Mouse (Mus musculus) C2C12 (cell line): ENCODE results near the gene Pigs. TPM values are rescaled to one million over a fixed set of nuclear protein-coding genes. Genes with fewer than 3 reads are reported as not detected.

Experiments used
- H3K27me3 ChIP-seq: one replicate; pipeline ENCODE4 v1.6.1; 2011; ENCODE audit not compliant: control insufficient read depth, insufficient read depth, insufficient read length
- H3K36me3 ChIP-seq: one replicate; pipeline ENCODE4 v1.6.1; 2011; ENCODE audit not compliant: control insufficient read depth, insufficient read depth
- H3K4me3 ChIP-seq: one replicate; pipeline ENCODE4 v1.5.1; 2011; ENCODE audit warnings: mild to moderate bottlenecking, control low read depth; ENCODE audit not compliant: poor library complexity, insufficient read depth, severe bottlenecking
- H3K79me2 ChIP-seq: one replicate; pipeline ENCODE4 v1.6.1; 2011; ENCODE audit not compliant: control insufficient read depth, insufficient read depth
- H3K79me3 ChIP-seq: one replicate; pipeline ENCODE4 v1.6.1; 2011; ENCODE audit warnings: low read depth, control low read depth
- H3ac ChIP-seq: one replicate; pipeline ENCODE3; 2011; ENCODE audit warnings: low read depth; ENCODE audit not compliant: control insufficient read depth, insufficient read length
- CEBPB ChIP-seq: IDR thresholded peaks from one replicate; pipeline ENCODE4 v1.6.1; 2011; ENCODE audit warnings: low read depth, mild to moderate bottlenecking, control low read depth, moderate library complexity
- CTCF ChIP-seq: IDR thresholded peaks from one replicate; pipeline ENCODE4 v1.5.1; 2011; ENCODE audit not compliant: control insufficient read depth, insufficient read depth, insufficient read length
- FOSL1 ChIP-seq: IDR thresholded peaks from one replicate; pipeline ENCODE4 v1.8.0; 2011; ENCODE audit warnings: mild to moderate bottlenecking, low read length; ENCODE audit not compliant: poor library complexity, insufficient read depth, severe bottlenecking
- MAX ChIP-seq: IDR thresholded peaks from one replicate; pipeline ENCODE4 v1.6.1; 2011; ENCODE audit warnings: mild to moderate bottlenecking, control low read depth
- MYOD1 ChIP-seq: IDR thresholded peaks from one replicate; pipeline ENCODE4 v1.6.1; 2011; ENCODE audit warnings: low read depth; ENCODE audit not compliant: control insufficient read depth, insufficient read length
- MYOG ChIP-seq: IDR thresholded peaks from one replicate; pipeline ENCODE4 v1.6.1; 2011; ENCODE audit not compliant: control insufficient read depth, insufficient read length; ENCODE audit errors: extremely low read depth
- USF1 ChIP-seq: IDR thresholded peaks from one replicate; pipeline ENCODE4 v1.6.1; 2011; ENCODE audit warnings: low read depth, mild to moderate bottlenecking, control low read depth, moderate library complexity
- polyA plus RNA-seq: library from polyadenylated mRNA; unstranded; fragments of >200 nt; fragmentation: generic; extraction: Trizol; gene quantifications from one replicate; pipeline ENCODE4 v1.2.1, GENCODE M21; 2012; ENCODE audit warnings: missing spikeins

The Pigs gene
- polyA plus RNA-seq, 1 experiment: 37.1 TPM

DNA sequence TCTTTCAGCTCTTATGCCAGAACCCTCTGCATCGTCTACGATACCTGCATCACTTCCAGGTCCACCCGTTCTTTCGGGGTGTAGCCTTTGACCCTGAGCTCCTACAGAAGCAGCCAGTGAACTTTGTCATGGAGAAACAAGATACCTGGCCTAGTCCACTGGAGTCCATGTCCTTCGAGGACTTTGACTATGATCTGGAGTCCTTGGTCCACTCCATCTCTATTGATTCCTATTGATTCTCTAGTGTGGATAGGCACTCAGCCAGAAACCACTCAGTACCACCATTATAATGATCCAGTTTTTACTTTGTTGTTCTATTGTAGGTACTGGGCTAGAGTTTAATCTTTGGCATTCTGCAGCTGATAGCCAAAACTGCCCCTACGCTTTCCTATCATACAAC is 33.6 kb upstream of the Pigs start:
- Histone ChIP-seq H3K79me3 (no peaks in the 10 kb centered on the region), H3K27me3 (no peaks in the 10 kb centered on the region), H3K79me2 (no peaks in the 10 kb centered on the region), H3K36me3 (peaks cover 49% of the 10 kb centered on the region), H3ac (no peak overlapping the region), H3K4me3 (no peak overlapping the region)
- TF ChIP-seq USF1 (no peak), CEBPB (no peak), MYOD1 (no peak), FOSL1 (no peak), CTCF (no peak), MYOG (no peak), MAX (no peak)

DNA sequence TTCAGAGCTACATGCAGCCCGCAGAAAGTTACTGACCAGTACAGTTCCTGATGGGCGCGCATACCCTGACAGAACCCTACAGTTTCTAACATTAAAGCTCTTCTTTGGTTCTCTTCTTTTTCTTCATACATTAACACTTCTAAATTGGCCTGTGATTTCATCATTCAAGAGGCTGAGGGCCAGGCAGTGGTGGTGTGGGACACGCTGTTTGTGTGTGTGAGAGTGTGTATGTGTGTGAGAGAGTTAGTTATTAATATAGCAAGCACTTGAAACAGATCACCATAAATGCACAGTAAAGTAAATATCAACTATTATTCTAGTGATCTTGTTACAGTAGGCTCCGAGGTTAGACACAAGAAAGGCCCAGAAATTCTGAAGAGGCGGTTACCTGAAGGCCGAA is 27.3 kb upstream of the Pigs start:
- H3K79me3 ChIP-seq: peaks cover 34% of the 10 kb centered on the region
- H3K79me2 ChIP-seq: peaks cover 45% of the 10 kb centered on the region
- H3K36me3 ChIP-seq: peaks cover 28% of the 10 kb centered on the region
- H3K4me3 ChIP-seq: peak overlapping the region; percentile 70
- H3ac ChIP-seq: peak overlapping the region; percentile 32
- H3K27me3 ChIP-seq: no peaks in the 10 kb centered on the region
- TF ChIP-seq MYOG: no peak
- TF ChIP-seq CEBPB: no peak
- no peak for TF ChIP-seq MAX
- TF ChIP-seq MYOD1: no peak
- TF ChIP-seq CTCF: no peak
- no peak for TF ChIP-seq USF1
- TF ChIP-seq FOSL1: no peak

GRCm38 (mm10) chr11:78301357-78302084 is 26.7 kb upstream of the Pigs start, which contains the start of gene Spag5:
Gene Spag5 (plus strand): TSS chr11:78301529.
- peak; percentile 62 for TF ChIP-seq MAX
- no peak for TF ChIP-seq MYOG
- Histone ChIP-seq H3K4me3 (peak within 1 kb of the TSS; percentile 70), H3K36me3 (peaks cover 34% of the 10 kb centered on the region), H3K27me3 (no peaks in the 10 kb centered on the region), H3K79me2 (peaks cover 51% of the 10 kb centered on the region), H3K79me3 (peaks cover 34% of the 10 kb centered on the region), H3ac (peak within 1 kb of the TSS; percentile 92)

GRCm38 (mm10) chr11:78305272-78305671 is 22.9 kb upstream of the Pigs start:
- Histone ChIP-seq H3K4me3 (no peak overlapping the region), H3K79me2 (peaks cover 84% of the 10 kb centered on the region), H3K79me3 (peaks cover 55% of the 10 kb centered on the region), H3K36me3 (peaks cover 69% of the 10 kb centered on the region), H3ac (no peak overlapping the region), H3K27me3 (no peaks in the 10 kb centered on the region)
- TF ChIP-seq FOSL1 (no peak), CTCF (no peak), USF1 (no peak), MYOD1 (no peak), MYOG (no peak), CEBPB (no peak), MAX (no peak)

DNA sequence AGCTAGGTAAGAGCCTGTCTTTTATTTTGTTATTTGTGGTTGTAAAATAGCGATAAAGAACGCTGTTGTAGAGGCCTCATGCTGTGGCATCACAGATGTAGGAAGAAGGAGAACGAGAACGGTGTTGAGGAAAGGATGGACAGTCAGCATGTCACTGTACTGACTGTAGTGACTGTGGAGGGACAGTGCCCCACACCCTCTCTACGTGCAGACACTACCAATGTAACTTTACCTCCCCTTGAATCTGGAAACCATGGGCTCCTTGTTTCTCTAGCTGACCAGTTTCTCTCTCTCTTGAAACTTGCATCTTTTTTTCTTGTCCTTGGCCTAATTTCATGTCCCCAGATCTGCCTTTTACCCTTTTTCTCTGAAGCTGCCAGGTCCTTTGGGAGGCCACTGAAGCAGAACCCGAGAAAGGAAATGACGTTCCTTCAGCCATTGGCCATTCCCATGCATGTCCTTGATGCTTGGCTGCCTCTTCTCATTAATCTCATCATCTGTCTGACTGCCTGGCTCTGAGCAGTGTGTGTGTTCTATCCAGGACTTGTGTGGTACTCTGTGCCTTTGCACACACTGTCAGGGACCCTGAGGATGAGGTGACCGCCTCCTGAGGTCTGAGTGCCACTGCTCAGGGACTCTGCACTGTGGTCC is 17.2 kb upstream of the Pigs start:
- TF ChIP-seq MYOD1 (no peak), CEBPB (no peak), MAX (no peak), MYOG (no peak), CTCF (no peak), USF1 (no peak), FOSL1 (no peak)
- Histone ChIP-seq H3K79me3 (peaks cover 21% of the 10 kb centered on the region), H3K36me3 (peaks cover 93% of the 10 kb centered on the region), H3K27me3 (no peaks in the 10 kb centered on the region), H3K4me3 (no peak overlapping the region), H3ac (no peak overlapping the region), H3K79me2 (peaks cover 38% of the 10 kb centered on the region)

- H3K79me2 ChIP-seq: peaks cover 12% of the 10 kb centered on the region
- H3K27me3 ChIP-seq: no peaks in the 10 kb centered on the region
- H3K4me3 ChIP-seq: no peak overlapping the region
- no peak for TF ChIP-seq MYOD1
- no peak for TF ChIP-seq USF1
- no peak for TF ChIP-seq MAX
- TF ChIP-seq CEBPB: no peak
- no peak for TF ChIP-seq MYOG
- TF ChIP-seq FOSL1: no peak
- TF ChIP-seq CTCF: no peak
- H3K36me3 ChIP-seq: peaks cover 95% of the 10 kb centered on the region
- no peak overlapping the region for H3ac ChIP-seq
- peaks cover 4% of the 10 kb centered on the region for H3K79me3 ChIP-seq
Observed at GRCm38 (mm10) chr11:78313662-78314061, 14.6 kb upstream of the Pigs start.
